Mouse (Mus musculus) heart, postnatal 14 days (tissue): ENCODE data around the gene Iqcf6. TPM values are rescaled to one million over a fixed set of nuclear protein-coding genes. Genes with fewer than 3 reads are reported as not detected.

Experiments used
- DNase-seq, 2 experiments: peaks; one replicate each; pipeline ENCODE4 v3.0.0; 2021 to 2022
- intact Hi-C: fragments of 180-260 bp; cut with DNase I; formaldehyde crosslinking; loops from one replicate; pipeline ENCODE4 v1.15.1; 2025
- total RNA-seq, 2 experiments: library from RNA; stranded (reverse); gene quantifications; 2 replicates each; pipeline ENCODE4 v1.2.3; 2021

The Iqcf6 gene
- total RNA-seq, 2 experiments from 2014 or later = not detected

- peak; percentile 76 to 85 for DNase-seq
- intact Hi-C loops = no loop called here
Observed at GRCm38 (mm10) chr9:106655884-106656720, 29.7 kb downstream of the Iqcf6 start, which contains the start of gene Grm2. Gene Grm2 (minus strand): TSS chr9:106656082.

- DNase-seq = no peak
- intact Hi-C loops = no loop called here
Observed at GRCm38 (mm10) chr9:106656820-106657219, 30.4 kb downstream of the Iqcf6 start.

DNA sequence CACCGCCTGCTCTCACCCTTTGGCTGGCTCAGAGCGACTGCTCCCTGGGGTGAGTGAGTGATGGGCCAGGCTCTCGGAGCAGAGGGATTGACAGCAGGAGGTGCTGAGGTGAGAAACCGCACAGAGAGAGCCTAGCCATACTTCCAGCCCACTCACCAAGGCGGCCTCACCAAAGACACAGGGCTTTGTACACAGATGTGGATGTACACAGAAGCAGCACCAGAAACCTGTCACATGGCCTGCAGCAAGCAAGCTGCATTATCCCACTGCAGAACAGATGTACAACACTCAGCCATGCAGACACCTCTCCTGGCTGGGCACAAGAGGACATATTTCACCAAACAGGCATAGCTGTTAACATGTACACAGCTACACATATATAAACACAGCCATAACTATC, 31.2 kb downstream of the Iqcf6 start:
- intact Hi-C loops = no loop called here

GRCm38 (mm10) chr9:106659441-106659840, 33.1 kb downstream of the Iqcf6 start:
- DNase-seq = no peak
- intact Hi-C loops = no loop called here

More for the DNA sequence above, 31.2 kb downstream of the Iqcf6 start:
- no peak for DNase-seq

- intact Hi-C loops = no loop called here
- no peak for DNase-seq
Observed at GRCm38 (mm10) chr9:106659935-106660334, 33.6 kb downstream of the Iqcf6 start.

- DNase-seq = no peak
- intact Hi-C loops = no loop called here
Observed at GRCm38 (mm10) chr9:106663200-106663599, 36.8 kb downstream of the Iqcf6 start.

GRCm38 (mm10) chr9:106664433-106664832, 38.1 kb downstream of the Iqcf6 start:
- intact Hi-C loops = no loop called here
- no peak for DNase-seq

DNA sequence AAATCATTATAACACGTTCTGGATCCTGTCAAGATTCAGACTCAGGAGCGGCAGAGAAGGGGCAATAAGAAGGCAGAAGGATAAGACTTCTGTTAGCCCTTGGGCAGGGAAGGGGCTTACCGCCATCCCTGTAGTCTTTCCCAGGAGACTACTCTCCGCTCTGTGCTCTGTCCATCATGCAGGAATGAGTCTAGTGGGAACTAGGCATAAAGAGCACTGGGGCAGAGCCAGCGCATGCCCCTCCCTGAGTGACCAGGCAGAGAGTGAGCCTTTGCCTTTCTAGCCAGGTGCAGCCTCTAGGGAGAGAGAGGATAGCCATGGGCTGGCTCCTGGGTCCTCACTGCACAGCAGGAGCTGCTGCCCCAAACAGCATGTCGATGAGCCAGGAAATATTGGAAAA, 38.5 kb downstream of the Iqcf6 start:
- no peak for DNase-seq
- intact Hi-C loops = no loop called here

GRCm38 (mm10) chr9:106673860-106674259, 47.5 kb downstream of the Iqcf6 start:
- DNase-seq = no peak
- intact Hi-C loops = no loop called here

DNA sequence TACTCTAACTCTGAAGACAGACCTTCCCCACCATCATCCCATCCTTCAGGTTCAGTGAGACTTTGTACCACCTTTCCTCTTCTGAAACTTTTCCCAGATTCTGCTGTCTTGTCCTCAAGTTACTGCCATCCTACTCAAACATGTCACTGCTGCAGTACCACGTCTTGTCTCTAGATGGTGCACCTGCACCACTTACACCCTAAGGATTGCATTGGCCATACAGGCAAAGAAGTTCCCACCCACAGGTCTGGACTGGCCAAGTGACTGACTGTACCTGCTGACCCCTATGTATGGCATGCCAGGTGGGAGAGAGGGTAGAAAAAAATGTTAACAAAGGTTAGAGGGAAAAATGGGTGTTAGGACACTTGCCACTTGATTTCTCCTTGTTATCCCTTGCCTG, 49.1 kb downstream of the Iqcf6 start:
- DNase-seq = peak; percentile 78 to 88
- intact Hi-C loops = loop anchor here (5.0 kb wide), 1 partner anchor 617 kb away; no protein-coding TSS in a partner anchor

DNA sequence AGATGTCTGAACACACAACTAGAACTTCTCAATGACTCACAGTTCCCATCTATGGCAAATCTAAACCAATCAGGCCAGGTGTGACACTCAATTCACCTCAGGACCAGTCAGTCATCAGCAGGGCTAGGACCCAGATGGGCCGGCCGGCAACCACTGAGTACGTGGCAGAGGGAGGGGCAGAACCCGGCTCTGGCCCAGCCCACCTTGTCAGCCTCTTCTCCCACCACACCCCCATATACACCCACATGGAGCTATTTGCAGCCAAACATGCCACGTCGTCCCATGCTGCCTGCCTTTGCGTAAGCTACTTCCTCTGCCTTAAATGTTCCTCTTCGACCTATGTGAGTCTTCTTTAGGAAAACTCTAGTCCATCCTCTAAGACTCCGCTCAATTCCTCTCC, 49.6 kb downstream of the Iqcf6 start:
- intact Hi-C loops = loop anchor here (5.0 kb wide), 1 partner anchor 616 kb away; no protein-coding TSS in a partner anchor
- no peak for DNase-seq

GRCm38 (mm10) chr9:106676571-106676970, 50.2 kb downstream of the Iqcf6 start:
- no peak for DNase-seq
- intact Hi-C loops = loop anchor here (5.0 kb wide), 1 partner anchor 616 kb away; no protein-coding TSS in a partner anchor

Other genes starting within 250 kb of the Iqcf6 start
- 100 to 1,000 TPM; 307 to 348 TPM for gene Rpl29, start 197.1 kb upstream of the Iqcf6 start, total RNA-seq
- 10 to 100 TPM; 16.2 to 18.9 TPM for gene Acy1, start 188.3 kb upstream of the Iqcf6 start, total RNA-seq
- gene Abhd14b, start 179.1 kb upstream of the Iqcf6 start, total RNA-seq = 1 to 10 TPM; 6.8 to 8.9 TPM
- 10 to 100 TPM; 21.9 to 22.0 TPM for gene Abhd14a, start 178.9 kb upstream of the Iqcf6 start, total RNA-seq
- 10 to 100 TPM; 62.4 to 68.8 TPM for gene Pcbp4, start 173.3 kb upstream of the Iqcf6 start, total RNA-seq
- gene Gpr62, start 160.6 kb upstream of the Iqcf6 start, total RNA-seq = under 1 TPM in 1 of 2 experiments, not detected in 1; 0.10 TPM
- gene Rrp9, start 150.6 kb upstream of the Iqcf6 start, total RNA-seq = 10 to 100 TPM; 19.3 to 20.3 TPM
- gene Parp3, start 149.6 kb upstream of the Iqcf6 start, total RNA-seq = 10 to 100 TPM; 18.1 to 19.0 TPM
- not detected for gene Iqcf1, start 126.6 kb upstream of the Iqcf6 start, total RNA-seq
- gene Iqcf5, start 112.0 kb upstream of the Iqcf6 start, total RNA-seq = not detected
- gene Iqcf3, start 65.0 kb upstream of the Iqcf6 start, total RNA-seq = not detected
- gene Iqcf4, start 55.6 kb upstream of the Iqcf6 start, total RNA-seq = not detected
- not detected for gene Grm2, start 29.5 kb downstream of the Iqcf6 start, total RNA-seq
- 10 to 100 TPM; 35.1 to 39.4 TPM for gene Tex264, start 59.3 kb downstream of the Iqcf6 start, total RNA-seq
- gene Rad54l2, start 162.6 kb downstream of the Iqcf6 start, total RNA-seq = 10 to 100 TPM; 11.7 to 11.8 TPM
- 10 to 100 TPM; 21.9 to 23.0 TPM for gene Dcaf1, start 195.3 kb downstream of the Iqcf6 start, total RNA-seq